Mouse (Mus musculus) CD4-positive, CD25-positive, alpha-beta regulatory T cell, adult 2 months (primary cell): ENCODE results near the gene Nfyc.
A peak's percentile ranks its signal among the peaks of the same experiment; 100 is the strongest.

ENCODE experiments used
- DNase-seq: peaks from one replicate; pipeline ENCODE4 v3.0.0-alpha.2; 2012; ENCODE audit warnings: low read depth, low spot score

The Nfyc gene

DNA sequence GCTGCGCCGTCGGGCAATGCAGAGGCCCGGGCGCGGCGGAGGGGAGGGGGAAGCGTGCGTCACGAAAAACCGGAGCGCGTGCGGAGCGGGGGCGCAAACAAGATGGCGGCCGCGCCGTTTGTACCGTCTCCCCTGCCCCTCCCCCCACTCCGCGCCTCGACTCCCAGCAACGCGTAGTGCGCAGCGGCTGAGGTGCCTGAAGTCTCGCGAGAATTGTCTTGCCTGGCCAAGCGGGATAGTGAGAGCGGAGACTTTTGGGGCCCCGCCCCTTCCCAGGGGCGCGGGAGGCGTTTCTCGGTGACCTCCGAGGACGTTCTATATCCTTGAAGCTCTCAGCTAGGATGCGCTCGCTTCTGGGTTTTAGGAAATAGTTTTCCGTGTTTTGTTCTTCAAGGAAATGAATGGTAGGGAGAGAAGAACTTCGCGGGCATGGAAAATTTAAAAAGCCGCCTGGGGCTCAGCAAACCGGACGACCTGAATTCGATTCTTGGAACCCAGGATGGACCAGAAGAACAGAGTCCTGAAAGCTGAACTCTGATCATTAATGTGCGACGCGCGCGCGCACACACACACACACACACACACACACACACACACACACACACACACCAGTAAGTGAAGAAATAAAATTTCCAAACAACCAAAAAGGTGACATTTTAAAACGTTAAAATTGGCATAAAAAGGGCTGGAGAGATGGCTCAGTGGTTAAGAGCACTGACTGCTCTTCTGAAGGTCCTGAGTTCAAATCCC is 5.6 kb downstream of the Nfyc start:
- peak; percentile 99 for DNase-seq

DNA sequence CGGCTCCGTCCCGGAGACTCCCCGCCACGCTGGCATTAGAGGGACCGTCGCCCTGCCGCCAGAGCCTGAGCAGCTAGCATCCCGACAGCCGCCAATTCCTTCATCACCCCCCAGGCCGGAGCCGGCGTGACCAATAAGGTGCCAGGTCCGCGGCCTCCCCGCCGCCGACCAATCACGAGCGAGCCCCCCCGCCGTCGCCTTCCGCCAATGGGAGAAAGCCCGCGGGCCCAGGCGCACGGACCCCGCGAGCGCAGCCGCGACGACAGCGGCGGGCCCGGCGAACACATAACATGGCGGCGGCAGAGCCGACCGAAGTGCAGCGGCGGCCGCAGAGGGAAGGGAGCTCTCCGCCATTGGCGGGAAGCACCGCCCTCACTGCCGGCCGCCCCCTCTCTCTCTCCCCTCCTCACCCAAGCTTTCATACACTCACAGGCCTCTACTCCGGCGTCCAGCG is 6.2 kb downstream of the Nfyc start:
- DNase-seq = peak; percentile 90

DNA sequence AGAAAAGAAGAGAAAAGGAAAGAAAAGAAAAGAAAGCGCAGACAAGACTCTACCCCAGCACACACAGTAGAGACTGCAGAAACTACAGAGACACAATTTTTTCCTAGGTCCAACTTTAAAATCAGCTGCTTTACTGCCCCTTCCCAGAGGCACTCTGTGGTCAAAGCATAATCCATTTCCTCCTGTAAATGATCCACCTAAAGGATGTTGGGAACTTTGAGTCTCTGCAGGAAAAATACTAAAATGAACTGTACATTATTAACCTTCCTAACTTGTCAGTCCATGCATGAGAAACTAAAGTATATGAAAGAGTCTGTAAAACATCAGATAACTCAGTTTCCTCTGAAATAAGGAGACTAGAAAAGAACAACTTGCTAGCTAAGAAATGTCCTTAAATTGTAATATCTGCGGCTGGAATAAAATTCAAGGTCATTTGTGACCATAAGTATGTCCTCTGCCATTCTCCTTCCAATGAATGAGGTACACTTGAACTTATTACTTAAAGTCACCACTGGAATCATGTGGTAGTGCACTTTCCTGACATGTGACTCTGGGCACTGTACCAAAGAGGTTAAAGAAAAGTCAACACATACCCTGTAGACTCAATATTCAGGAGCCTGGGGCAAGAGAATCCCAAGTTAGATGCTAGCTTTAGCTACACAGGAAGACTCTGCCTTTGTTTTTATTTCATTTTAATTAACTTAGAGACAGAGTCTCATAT is 9.0 kb downstream of the Nfyc start:
- no peak for DNase-seq

DNA sequence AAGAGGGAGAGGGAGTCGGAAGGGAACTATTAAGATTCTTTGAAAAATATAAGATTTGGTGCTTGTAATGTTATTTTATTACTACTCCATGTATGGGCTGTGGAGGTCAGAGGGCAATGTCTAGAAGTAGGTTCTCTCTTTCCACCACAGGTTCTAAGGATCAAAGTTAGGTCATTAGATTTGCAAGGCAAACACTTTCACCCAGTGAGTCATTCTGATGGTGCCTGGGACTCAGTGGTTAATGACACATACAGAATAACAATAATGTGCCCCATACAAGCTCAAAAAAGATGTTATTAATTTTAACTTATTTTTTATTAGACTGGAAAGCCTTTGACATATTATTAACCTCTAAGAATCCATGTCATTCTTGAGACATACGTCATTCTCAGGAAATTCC is 11.5 kb downstream of the Nfyc start:
- DNase-seq = no peak

DNA sequence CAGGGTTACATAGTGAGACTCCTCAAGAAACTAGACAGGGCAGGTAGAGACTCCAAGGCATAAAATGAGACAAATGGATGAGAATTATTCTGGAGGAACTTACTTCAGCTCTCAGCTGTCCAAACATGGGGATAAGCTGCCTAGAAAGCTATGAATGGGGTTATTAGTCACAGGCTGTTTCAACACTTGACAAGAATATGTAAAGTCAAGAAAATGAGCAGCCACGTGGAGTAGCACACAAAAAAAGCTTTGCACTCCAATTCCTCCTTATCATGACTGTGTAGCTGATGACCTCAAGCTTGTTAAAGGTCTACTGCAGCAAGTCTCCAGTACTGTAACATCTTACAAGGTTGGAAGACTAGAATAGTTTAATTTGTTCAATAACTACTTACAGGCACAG is 12.1 kb downstream of the Nfyc start:
- no peak for DNase-seq

DNA sequence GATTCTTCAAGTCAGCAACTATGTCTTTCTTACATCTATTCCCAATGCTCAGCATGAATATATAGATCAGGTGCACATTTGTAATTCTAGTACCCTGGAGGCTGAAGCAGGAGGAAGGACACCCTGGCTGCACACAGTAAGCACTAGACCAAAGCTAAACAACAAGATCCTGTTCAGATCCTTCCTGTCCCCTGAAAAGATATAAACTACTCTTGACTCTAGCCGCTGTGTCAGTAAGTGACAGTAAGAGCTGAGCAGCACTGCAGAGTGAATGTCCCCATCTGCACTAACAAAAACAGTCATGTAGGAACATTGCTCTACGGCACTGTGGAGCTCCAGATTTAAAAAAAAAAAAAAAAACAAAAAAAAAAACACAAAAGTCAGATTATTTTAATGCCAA is 13.4 kb downstream of the Nfyc start:
- no peak for DNase-seq

DNA sequence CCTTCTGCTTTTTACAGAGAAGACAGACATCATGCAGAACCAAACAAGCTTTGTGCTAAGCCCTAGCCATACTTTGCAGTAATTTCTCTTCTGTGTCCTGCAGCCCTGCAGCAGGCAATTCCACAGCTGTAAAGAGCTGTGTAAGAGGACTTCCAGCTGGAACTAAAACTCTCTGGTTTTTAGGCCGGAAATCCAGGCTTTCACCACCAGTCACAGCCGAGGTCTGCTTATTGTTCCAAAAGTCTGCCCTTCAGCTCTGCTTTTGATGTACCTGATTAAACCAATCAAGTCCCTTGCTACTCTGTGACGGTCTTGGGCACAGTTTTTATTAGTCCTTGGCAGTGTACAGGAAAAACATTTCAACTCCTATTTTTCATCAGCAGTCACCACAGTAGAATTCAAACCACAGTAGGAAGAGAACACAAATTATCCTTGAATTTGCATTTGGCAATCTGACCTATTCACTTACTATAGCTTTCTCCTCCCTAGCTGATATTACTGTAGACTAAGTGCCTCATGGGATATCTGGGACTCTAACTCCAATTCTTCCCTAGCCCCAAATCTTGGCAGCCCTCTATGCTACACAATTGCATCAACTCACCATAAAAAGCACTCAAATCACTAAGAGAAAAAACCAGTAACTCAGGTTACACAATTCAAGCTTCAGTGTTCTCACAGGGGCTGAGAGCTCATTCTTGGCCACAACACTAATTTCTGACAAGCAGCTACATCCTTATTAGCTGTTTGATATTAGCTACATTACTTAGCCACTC is 14.2 kb downstream of the Nfyc start:
- DNase-seq = no peak

DNA sequence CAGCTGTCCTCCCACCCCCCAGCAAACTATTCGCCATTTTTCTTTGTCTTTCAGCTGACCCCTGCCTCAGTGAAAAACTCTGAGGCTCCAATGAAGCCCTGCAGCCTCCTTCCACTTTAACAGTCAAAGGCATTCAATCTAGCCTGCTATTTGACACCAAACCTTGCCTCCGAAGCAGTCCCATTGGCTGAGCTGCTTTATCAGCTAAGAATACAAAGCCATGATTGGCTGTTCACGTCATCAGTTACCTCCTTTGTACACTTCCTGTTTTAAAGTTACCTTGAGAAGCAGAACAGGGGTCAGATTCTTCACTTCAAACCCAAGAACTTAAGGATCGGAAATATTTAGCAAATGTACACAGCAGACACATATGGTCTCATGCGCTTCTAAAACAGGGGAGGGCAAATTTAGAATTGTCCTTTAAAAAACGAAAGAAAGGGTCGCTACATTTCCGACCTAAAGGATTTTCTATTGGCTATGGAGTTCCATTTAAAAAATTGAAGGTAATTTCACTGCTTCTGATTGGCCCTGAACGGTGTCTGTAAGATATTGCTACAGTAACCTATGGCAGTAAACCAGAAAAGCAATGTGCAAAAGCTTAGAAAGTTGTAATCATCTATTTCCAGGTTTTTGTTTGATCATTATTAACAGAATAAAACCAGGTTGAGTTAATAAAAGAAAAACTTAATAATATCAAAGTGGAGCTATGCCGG is 15.6 kb downstream of the Nfyc start:
- DNase-seq = peak; percentile 91

DNA sequence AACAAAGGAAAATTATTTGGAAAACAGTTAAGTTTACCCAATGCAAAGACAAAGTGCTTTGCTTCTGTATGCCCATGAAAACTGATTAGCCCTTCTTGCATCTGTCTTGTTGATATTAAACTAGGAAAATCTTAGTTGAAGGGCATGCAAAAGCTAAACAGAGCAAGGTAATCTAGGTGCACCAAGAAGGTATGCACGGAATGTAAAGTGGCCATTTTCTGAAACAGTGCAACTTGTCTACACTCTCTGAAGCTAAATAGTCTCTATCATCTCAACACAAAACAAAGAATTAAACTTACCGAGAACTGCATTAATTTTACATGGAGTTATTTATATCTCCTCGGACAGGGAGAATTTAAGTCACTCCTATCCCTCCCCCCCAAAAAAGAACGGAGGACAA is 16.2 kb downstream of the Nfyc start:
- no peak for DNase-seq

DNA sequence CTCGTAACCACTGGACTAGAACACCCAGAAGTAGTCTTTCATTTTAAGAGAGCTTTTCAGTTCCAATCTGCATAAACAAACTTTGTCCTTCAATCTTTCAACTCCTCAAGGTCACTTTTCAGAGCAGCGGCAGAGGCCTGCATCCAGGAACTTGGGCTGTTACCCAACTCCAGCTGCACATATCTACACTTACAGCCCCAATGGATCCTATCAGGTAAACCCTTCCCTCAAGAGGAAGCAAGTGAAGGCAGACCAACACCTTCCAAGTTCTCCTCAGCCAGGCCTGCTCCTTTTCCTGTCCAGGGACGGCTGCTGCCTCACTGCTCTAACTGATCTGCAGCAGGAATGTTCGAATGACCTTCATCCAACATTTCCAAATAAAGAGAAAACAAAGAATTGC is 17.2 kb downstream of the Nfyc start:
- DNase-seq = no peak

DNA sequence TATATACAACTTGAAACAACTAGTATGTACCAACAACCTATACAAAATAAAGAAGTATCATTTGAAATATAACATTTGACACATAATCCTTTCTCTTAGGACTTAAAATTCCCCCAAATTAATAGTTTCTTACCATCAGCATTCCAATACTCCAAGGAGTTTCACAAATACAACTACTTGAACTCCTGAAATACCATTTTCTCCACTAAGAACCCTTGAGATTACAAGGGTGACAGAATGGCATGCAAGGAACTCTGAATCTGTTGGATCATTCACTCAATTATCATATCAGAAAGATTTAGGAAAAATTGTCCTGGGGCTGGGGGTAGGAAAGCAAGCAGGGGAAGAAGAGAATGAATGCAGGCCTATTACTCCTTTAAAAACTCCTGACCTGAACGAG is 17.6 kb downstream of the Nfyc start:
- no peak for DNase-seq

DNA sequence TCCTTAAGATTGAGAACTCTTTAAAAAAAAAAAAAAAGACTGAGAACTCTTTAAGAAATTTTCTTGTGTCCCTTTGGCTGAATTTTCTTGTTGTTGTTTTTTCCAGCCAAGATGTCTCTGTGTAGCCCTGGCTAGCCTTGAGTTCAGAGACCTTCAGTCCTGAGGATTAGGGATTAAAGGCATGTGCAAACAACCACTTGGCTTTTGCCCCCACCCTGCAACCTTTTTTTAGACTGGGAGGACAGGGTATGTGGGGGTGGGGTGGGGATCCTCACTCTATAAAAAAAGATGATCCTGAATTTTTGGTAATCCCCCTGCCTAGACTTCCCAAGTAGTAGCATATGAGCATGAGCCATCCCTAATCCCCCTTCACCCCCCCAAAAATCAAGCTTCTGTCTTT is 25.6 kb downstream of the Nfyc start:
- no peak for DNase-seq

DNA sequence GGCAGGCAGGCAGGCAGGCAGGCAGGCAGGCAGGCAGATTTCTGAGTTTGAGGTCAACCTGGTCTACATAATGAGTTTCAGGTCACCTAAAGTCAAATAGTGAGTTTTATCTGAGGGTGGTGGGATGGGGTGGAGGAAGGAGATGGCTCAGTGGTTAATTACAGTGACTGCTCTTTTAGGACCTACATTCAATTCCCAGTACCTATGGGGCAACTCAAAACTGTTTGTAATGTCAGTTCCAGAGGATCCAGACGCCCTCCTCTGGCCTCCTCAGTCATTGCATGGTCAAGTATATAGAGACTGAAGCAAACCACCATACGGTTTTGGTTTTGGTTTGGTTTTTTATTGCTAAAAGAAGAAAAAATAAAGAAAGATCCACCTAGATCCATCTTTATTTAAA is 29.9 kb downstream of the Nfyc start:
- DNase-seq = peak; percentile 67

DNA sequence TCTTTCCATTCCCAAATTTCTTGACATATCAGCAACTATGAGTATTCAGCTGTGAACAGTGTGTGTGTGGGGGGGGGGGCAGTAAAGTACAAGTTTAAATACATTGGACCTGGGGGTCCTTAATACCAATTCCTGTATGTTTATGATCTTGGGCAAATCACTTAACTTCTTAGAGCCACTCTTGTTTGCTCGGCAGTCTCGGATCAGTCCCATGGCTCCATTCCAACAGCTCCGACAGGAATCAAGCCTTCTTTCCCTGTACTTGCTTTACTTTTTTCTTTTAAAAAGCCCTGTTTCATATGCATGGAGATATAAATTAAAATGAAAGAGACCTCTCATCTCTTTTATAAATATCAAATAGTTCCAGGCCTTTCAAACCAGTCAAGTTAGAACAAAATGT is 30.7 kb downstream of the Nfyc start:
- DNase-seq = no peak

DNA sequence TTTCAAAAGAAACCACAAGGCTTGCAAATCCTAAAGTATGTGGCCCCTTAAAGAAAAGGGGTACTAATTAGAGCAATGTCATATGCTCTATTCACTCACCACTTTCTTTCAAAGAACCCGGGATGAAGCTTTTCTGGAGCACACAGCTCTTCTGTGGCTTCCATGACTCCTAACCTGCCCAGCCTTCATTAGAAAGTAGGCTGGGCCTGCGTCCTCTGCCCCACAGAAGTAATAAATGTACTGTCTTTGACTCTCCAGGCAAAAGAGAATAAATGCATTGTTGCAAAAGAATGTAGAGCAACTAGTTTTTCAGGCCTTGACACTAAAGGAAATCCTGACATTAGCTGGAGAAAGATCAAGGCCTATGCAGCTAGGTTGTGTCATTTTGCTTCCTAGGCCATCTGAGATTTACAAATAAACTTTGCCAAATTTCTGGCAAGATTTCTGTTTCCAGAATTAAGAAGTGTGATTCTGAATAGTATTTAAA is 31.6 kb downstream of the Nfyc start:
- no peak for DNase-seq

DNA sequence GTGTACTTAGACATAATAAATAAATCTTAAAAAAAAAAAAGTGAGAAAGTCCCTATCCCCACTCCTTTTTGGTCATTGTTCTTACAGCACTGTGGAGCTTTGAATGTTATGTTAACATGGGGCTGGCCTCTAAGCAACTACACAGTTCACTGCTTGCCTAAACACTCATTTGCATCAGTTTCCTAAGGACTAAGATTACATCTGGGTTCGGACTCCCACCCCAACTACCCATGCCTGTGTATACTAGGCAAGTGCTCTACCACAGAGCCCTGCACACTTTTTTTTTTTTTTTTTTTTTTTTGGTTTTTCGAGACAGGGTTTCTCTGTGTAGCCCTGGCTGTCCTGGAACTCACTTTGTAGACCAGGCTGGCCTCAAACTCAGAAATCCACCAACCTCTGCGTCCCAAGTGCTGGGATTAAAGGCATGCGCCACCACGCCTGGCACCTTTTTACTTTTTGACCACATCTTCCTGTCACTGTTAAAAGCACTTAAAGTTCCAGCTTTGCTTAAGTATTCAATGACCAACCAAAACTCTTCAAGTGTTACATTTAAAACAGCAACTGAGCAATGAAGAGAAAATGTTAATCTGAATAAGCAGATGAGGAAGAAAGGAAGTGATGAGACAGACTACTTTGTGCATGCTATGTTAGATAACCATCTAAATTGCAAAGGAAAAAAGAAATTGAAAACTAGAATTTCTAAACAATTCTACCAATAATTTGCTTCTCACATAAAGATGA is 33.2 kb downstream of the Nfyc start:
- DNase-seq = no peak

DNA sequence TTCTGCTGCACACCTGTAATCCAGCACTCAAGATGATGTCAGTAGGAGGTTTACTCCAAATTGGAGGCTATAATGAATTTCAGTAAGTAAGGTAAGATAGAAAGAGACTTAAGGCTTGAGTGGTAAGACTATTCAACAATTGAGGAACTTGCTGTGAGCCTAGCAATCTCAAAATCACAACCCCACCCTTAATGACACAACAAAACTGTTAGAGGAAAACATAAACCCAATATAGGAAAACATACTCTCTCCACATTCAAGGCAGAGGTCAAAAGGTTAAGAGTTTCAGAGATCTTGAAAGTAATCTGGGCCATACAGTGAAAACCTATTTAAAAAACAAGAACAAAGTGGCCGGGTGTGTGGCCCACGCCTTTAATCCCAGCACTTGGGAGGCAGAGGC is 34.7 kb downstream of the Nfyc start:
- DNase-seq = no peak

DNA sequence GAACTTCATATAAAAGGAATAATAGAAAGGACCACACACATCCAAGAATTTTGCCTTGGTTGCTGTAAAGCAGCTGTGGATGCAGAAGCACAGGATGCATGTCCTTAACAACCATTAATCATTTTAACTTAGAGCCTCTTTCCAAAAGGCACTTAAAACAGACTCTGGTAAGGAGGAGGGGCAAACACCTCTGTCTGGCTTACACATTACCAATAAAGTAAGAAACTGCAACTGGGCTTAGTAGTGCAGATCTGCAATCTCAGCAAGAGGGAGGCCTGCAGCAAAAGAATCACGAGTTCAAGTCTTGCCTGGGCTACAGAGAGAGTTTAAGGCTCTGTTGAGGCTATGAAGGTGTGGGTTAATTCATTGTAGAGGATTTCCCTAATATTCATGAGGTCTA is 35.7 kb downstream of the Nfyc start:
- no peak for DNase-seq

DNA sequence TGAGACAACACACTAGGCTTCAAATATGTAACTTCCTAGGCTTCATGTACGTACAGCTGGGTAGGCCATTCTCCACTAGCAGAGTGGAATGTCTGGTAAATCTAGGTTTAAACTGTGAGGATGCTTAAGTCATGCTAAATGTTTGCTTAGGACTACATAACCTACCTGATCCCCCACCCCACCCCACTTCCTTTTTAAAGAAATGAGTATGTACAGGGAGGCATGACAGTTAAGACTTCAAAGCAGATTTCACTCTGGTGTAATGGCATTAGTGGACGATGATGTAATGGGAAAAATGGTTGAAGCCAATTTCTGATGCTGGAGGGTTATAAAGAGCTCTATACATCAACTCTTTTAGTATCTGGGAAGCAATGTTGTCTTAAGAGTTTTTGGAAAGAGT is 38.5 kb downstream of the Nfyc start:
- DNase-seq = no peak

DNA sequence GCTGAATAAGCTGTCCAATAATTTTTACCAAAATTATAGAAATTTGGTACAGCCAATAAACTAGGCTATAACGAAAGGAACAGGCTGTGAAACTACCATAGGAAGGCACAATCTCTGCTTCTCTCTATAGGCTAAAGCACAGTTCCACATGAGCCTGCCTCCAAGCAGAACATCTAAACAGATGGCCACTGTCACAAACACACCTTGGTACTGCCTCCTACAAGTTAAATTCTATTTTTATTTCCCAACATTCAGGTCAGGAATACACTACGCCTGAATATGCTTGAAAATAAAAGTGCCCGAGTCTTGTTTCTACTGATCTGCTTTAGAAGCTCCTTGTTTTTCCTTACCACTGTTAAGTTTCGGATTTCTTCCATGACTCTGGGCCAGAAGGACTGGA is 41.3 kb downstream of the Nfyc start:
- DNase-seq = no peak

DNA sequence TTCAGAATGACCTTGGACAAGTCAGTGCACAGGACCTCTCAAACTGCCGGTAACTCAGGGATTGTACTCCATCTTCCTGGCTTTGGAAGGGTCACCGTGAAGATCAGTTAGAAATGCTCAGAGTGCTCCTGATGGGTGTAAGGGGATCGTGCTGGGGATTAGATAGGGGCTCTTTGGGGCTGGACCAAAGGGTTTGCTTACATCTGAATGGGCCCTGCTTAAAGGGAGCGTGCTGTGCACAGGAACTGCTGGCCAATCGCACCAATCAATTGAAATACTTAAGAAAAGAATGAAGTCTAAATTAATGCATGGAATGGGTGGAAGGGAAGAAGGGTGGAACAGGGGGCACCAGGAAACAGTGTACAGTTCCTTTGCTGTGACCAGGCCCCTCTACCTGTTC is 75.6 kb downstream of the Nfyc start:
- DNase-seq = no peak
